Mouse (Mus musculus) megakaryocyte-erythroid progenitor cell, adult 5-6 weeks (primary cell): ENCODE data around the gene Otx2. TPM values are rescaled to one million over a fixed set of nuclear protein-coding genes. Genes with fewer than 3 reads are reported as not detected.

ENCODE experiments used
- ATAC-seq: replicated peaks from 2 replicates; pipeline ENCODE4 v1.8.0; 2016; ENCODE audit warnings: mild to moderate bottlenecking, inconsistent platforms; ENCODE audit not compliant: severe bottlenecking, poor library complexity, low FRiP score, low TSS enrichment
- total RNA-seq, 2 experiments: library from RNA; stranded (forward) in 1 of 2; stranded (reverse) in 1 of 2; fragments of 200-1000, 215-1000 nt in 1 of 2; fragments of >200 nt in 1 of 2; fragmentation: Nextera tagmentation in 1 of 2; gene quantifications; 2 replicates each; pipeline ENCODE4 v1.2.3; 2014 to 2017

The Otx2 gene
- total RNA-seq (2014; fragmentation: Nextera tagmentation) (not detected in 2 replicates), total RNA-seq (2017) (not detected in 2 replicates)

DNA sequence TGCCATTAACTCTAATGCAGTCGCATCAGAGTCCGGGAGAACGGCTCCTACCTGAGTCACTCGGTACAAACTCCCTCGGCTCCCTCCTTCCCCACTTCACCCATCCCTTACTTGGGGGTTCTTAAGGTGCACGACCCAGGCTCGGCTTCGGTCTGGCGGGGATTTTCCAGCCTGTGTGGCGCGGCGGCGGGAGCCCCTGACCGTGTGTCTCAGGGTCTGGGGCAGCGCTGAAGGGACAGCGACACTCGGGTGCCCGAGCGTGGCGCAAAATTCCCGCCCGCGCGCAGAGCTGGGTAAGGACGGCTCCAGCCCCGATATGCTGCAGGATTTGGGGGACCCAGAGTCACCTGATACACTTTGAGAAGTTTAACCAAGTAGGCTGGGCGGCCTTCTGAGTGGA is at the start of gene Otx2:
TSS of gene Otx2 (minus strand) at position 279 of the 400 bp plus-strand sequence.
- ATAC-seq: no peak

DNA sequence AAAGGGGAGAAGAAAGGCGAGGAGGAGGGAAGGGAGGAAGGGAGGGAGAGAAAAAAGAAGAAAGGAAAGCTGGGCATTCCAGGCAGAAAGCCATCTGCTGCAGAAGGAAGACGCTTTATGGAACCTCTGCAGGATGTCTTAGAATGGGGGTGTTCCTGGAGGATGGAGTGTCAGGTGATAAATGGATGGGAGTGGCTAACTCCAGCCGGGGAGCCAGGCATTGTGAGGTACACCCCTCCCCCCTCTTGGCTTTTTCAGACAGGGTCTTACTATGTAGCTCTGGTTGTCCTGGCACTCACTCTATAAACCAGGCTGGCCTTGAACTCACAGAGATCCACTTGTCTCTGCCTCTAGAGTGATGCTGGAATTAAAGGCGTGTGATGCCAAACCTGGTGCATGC is 49.1 kb upstream of the Otx2 start:
- no peak for ATAC-seq

- ATAC-seq: no peak
Measured at GRCm38 (mm10) chr14:48719296-48719695, 45.7 kb upstream of the Otx2 start.

DNA sequence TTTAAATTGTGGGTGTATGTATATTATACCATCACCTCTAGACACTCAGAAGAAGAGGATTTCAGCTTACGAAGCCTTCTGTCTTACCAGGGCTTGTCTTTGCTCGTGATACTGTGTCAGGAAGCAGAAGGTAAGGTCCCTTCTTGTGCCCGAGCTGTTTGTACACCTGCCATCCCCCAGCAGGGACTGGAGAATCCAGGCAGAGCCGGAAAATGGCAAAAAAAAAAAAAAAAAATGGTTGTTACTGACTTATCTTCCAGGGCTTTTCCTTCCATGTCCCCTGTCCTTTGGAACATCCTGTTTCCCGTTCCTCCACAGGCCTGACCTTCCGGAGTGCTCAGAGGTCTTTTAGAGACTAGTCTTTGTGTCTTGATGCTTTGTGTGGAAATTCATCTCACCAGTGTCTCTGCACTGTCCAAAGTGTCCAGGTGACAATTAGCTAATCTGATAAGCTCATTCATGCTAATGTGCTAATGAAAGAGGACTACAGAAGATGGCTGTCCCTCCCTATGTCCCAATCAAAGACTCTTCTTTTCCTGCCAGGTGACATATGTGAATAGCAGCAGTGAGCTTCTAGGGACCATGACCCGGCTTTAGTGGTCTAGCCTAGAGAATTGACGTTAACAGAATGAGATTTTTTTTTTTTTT is 44.1 kb upstream of the Otx2 start:
- ATAC-seq: no peak

DNA sequence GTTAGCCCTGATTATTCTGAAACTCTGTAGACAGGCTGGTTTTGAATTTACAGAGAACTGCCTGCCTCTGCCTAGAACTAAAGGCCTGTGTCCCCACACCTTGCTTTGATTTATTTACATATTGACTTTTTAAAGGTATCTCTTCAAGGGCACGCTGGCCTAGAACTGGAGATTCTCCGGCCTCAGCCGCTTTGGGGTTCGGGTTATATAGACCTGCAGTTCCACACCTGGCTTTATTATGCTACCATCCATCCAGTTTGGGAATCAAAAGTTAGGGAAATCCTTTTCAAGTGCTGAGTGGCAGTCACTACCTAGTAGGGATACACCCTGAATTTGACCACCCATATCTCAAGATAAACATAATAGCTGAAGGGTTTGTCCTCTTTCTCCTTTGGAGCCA is 42.8 kb upstream of the Otx2 start:
- no peak for ATAC-seq

GRCm38 (mm10) chr14:48710871-48711370 is 37.3 kb upstream of the Otx2 start:
- ATAC-seq: no peak

- no peak for ATAC-seq
Measured at GRCm38 (mm10) chr14:48710062-48710870, 36.6 kb upstream of the Otx2 start.

GRCm38 (mm10) chr14:48709371-48710061 is 35.9 kb upstream of the Otx2 start:
- ATAC-seq: no peak

- no peak for ATAC-seq
Measured at GRCm38 (mm10) chr14:48707844-48708383, 34.3 kb upstream of the Otx2 start.

DNA sequence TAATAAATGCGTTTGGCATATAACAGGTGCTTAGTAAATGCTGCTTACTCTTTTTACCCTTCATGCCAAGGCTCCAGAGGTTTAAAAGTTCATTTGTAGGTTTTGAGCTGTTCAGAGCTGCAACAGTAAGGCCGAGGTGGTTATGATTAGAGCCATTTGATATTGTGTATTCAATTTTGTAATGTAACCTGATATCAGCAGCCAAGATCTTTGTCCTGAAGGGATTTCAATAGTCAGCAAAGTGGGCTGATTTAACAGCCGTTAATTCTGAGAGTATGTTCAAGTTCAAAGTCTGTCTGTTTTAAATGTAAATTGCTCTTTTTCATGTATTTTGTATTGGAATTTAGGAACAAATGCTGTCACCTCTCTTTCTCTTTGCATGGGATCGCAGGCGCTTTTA is 33.8 kb upstream of the Otx2 start:
- no peak for ATAC-seq

GRCm38 (mm10) chr14:48700790-48701370 is 27.3 kb upstream of the Otx2 start:
- no peak for ATAC-seq

DNA sequence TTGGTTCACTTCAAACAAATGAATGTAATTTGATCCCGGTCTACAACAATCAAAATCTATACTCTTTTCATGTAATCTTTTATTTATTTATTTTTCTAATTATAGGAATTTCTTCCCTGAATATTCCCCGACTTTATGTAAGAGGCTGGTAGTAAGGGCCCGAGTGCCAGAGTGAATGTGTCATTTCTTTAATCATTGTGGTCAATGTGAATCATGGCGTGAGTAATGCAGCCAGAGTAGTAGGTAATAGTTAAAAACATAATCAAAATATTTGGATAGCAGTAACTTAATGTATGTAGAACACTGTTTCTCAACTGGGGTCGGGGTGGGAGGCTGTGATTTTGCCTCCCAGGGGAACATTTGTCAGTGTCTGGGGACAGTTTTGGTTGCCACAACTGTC is 6.0 kb upstream of the Otx2 start:
- ATAC-seq: no peak

DNA sequence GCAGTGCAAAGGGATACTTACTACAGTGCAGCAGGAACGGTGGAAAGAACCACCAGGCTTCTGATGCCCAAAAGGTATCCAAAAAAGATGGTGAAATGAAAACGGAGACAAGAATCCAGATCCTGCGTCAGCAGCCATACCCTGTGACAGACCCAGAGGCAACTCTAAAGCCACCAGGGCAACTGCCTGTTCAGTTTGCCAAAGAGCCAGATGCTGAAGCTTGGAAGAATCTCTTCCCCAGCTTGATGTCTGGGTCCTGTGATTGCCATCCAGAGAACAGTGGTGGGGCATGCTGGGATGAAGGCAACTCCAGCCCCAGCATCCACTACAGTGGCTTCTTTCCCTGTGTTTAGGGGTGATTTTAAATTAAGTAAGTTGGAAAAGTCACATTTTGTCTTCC is 5.1 kb upstream of the Otx2 start:
- ATAC-seq: no peak

- ATAC-seq: no peak
Measured at GRCm38 (mm10) chr14:48674036-48674831, 615 bp upstream of the Otx2 start.

DNA sequence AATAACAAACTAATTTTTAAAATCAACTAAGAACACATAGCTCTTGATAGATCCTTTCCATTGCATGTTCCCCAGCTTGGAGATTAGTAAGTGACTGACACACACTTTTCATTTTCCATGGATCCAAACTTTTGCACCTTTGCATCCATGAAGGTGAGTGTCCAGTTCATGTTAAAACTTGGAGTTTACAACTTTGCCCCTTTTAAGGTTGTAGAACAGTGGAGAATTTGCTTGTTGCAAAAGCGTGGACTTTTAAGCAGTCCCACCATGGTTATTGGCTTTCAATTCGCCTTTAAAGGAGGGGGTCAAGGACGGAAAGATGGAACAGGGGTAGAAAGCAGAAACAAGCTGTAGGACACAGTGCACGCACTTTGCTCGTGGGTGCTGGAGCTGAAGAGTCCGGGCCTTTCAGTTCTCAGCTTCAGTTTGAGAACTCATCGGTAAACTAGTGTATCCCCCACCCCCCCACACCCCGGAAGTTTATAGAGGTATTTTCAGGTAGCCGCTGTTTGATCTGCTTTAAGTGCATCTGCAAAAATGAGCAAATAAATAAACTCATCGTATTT is 925 bp downstream of the Otx2 start:
- ATAC-seq: no peak

DNA sequence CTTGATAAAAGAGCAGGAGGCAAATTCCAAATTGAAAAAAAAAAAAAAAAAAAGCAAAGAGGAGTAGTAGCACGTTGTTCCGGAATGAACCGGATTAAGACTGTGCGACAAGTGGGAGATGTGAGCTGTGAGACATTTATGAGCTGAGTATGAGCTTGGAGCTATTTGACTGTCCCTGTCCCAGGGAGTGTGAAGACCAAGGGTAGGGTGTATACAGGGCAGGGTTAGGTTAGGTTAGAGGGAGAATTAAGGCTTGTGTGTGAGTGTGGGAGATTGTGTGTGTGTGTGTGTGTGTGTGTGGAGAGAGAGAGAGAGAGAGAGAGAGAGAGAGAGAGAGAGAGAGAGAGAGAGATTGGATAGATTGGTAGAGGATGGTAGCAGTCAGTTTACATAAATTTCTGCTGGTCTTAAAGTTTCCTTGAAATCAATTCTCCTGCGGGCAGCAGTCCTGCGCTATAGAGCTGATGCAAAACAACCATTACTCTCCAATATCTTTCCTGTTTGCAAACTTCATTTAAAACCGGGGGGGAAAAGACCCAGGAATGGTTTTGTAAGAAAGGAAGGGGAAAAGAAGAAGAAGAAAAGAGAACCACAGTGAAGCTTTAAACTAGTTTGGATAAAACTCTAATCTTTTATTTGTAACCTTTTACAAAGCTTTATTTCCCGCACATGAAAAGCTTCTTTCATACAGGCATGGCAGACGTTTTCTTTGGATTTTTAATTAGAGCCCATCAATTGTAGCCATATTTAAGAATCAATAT is 2.0 kb downstream of the Otx2 start:
- no peak for ATAC-seq

- no peak for ATAC-seq
Measured at GRCm38 (mm10) chr14:48670761-48671479, 2.7 kb downstream of the Otx2 start.
